Mouse (Mus musculus): ENCODE measurements around the gene Osmr.
A peak's percentile ranks its signal among the peaks of the same experiment; 100 is the strongest.

GRCm38 (mm10) chr15:6873154-6873806 is 1.5 kb downstream of the Osmr start:
- TF ChIP-seq CTCF (IDR thresholded peaks at IDR 0.05) (no peak), POLR2A (IDR thresholded peaks at IDR 0.05; ENCODE audit: insufficient read depth, low read depth, low read length) (0 out of 2 replicates have a peak, but pooled peaks have one; percentile 14)
